Mouse (Mus musculus) frontal cortex, postnatal 36 days (tissue): ENCODE data around the gene Grk6.
A peak's percentile ranks its signal among the peaks of the same experiment; 100 is the strongest.
"Not testable (repeated sequence)": the region's sequence is repeated elsewhere in the genome, so short reads cannot be mapped to it uniquely, and the experiment has no call there.

ENCODE experiments used
- DNase-seq, 2 experiments: peaks; one replicate each; pipeline ENCODE4 v3.0.0; 2022; ENCODE audit warnings: low spot score in 2 of 2

Gene Grk6

GRCm38 (mm10) chr13:55426613-55427012 is 18.3 kb upstream of the Grk6 start, which contains the start of gene F12:
Gene F12, minus strand, starts transcription at chr13:55426793.
- DNase-seq, result no peak

GRCm38 (mm10) chr13:55429226-55429888 is 15.5 kb upstream of the Grk6 start:
- no peak for DNase-seq

GRCm38 (mm10) chr13:55430566-55430965 is 14.3 kb upstream of the Grk6 start:
- DNase-seq, result no peak

GRCm38 (mm10) chr13:55431889-55432685 is 12.8 kb upstream of the Grk6 start:
- no peak for DNase-seq

- DNase-seq, result not testable (repeated sequence)
These were observed 7.7 kb upstream of the Grk6 start for GRCm38 (mm10) chr13:55437111-55437629.

GRCm38 (mm10) chr13:55443799-55444285 is 1.0 kb upstream of the Grk6 start:
- no peak for DNase-seq

- DNase-seq, result no peak
These were observed 461 bp upstream of the Grk6 start for GRCm38 (mm10) chr13:55444286-55444936.

- no peak for DNase-seq
These were observed 654 bp downstream of the Grk6 start for GRCm38 (mm10) chr13:55445361-55446091.

GRCm38 (mm10) chr13:55446483-55447105 is 1.7 kb downstream of the Grk6 start:
- no peak for DNase-seq

- DNase-seq, result no peak
These were observed 2.7 kb downstream of the Grk6 start for GRCm38 (mm10) chr13:55447543-55447943.

- DNase-seq, result no peak
These were observed 3.3 kb downstream of the Grk6 start for GRCm38 (mm10) chr13:55448131-55448530.

GRCm38 (mm10) chr13:55449205-55449604 is 4.3 kb downstream of the Grk6 start:
- no peak for DNase-seq

GRCm38 (mm10) chr13:55449679-55450441 is 5.0 kb downstream of the Grk6 start:
- no peak for DNase-seq

GRCm38 (mm10) chr13:55450511-55450980 is 5.7 kb downstream of the Grk6 start:
- peak; percentile 33 to 51 for DNase-seq

GRCm38 (mm10) chr13:55451296-55451695 is 6.4 kb downstream of the Grk6 start:
- no peak for DNase-seq

GRCm38 (mm10) chr13:55451785-55452549 is 7.1 kb downstream of the Grk6 start:
- DNase-seq, result no peak

GRCm38 (mm10) chr13:55462965-55463364 is 18.1 kb downstream of the Grk6 start:
- DNase-seq, result no peak

- peak in 1 of 2 experiments; percentile 44 for DNase-seq
These were observed 18.6 kb downstream of the Grk6 start for GRCm38 (mm10) chr13:55463399-55464026.
